Mouse (Mus musculus) megakaryocyte progenitor cell, adult 5-6 weeks (primary cell): ENCODE data around the gene 9130019O22Rik. TPM values are rescaled to one million over a fixed set of nuclear protein-coding genes. Genes with fewer than 3 reads are reported as not detected.
A peak's percentile ranks its signal among the peaks of the same experiment; 100 is the strongest.
"Not testable (repeated sequence)": the region's sequence is repeated elsewhere in the genome, so short reads cannot be mapped to it uniquely, and the experiment has no call there.

Source experiments
- ATAC-seq: replicated peaks from 2 replicates; pipeline ENCODE4 v1.8.0; 2016; ENCODE audit warnings: mild to moderate bottlenecking, moderate TSS enrichment, inconsistent platforms; ENCODE audit not compliant: poor library complexity
- total RNA-seq, 2 experiments: library from RNA; stranded (forward) in 1 of 2; stranded (reverse) in 1 of 2; fragments of 157-497, 149-512 nt in 1 of 2; fragments of 200-1000 nt in 1 of 2; gene quantifications; 2 replicates each; pipeline versions ENCODE4 v1.2.3 to v1.2.4; 2015 to 2017

Gene 9130019O22Rik
- total RNA-seq (2015), result 1.5 and 2.1 TPM in 2 replicates
- 4.2 and 6.5 TPM in 2 replicates for total RNA-seq (2017)

- peak; percentile 95 for ATAC-seq
These were observed at the start of gene 9130019O22Rik for GRCm38 (mm10) chr7:127386641-127387392. Gene 9130019O22Rik (minus strand): TSS chr7:127387166.

GRCm38 (mm10) chr7:127435206-127435605 is 48.2 kb upstream of the 9130019O22Rik start:
- no peak for ATAC-seq

GRCm38 (mm10) chr7:127426354-127426753 is 39.4 kb upstream of the 9130019O22Rik start:
- no peak for ATAC-seq

GRCm38 (mm10) chr7:127425911-127426310 is 38.9 kb upstream of the 9130019O22Rik start:
- no peak for ATAC-seq

- no peak for ATAC-seq
These were observed 38.3 kb upstream of the 9130019O22Rik start for GRCm38 (mm10) chr7:127425291-127425690.

- peak; percentile 53 for ATAC-seq
These were observed 35.3 kb upstream of the 9130019O22Rik start for GRCm38 (mm10) chr7:127422247-127422646.

- ATAC-seq, result peak; percentile 97
These were observed 34.6 kb upstream of the 9130019O22Rik start, which contains the start of gene Zfp688 for GRCm38 (mm10) chr7:127421388-127422191. Gene Zfp688 (minus strand): TSS chr7:127422068.

- peak; percentile 52 for ATAC-seq
These were observed 24.5 kb upstream of the 9130019O22Rik start for GRCm38 (mm10) chr7:127411418-127411817.

GRCm38 (mm10) chr7:127406002-127406987 is 19.3 kb upstream of the 9130019O22Rik start, which contains the start of gene Zfp764:
Gene Zfp764 (minus strand): TSS chr7:127406822.
- peak; percentile 93 for ATAC-seq

- ATAC-seq, result not testable (repeated sequence)
These were observed 17.1 kb upstream of the 9130019O22Rik start for GRCm38 (mm10) chr7:127404101-127404500.

GRCm38 (mm10) chr7:127402980-127403379 is 16.0 kb upstream of the 9130019O22Rik start:
- ATAC-seq, result peak; percentile 43; the same call in 1 of the 2 replicates

GRCm38 (mm10) chr7:127400355-127400754 is 13.4 kb upstream of the 9130019O22Rik start:
- no peak for ATAC-seq

GRCm38 (mm10) chr7:127393944-127394333 is 7.0 kb upstream of the 9130019O22Rik start:
- ATAC-seq, result peak; percentile 7

- peak; percentile 96 for ATAC-seq
These were observed 6.4 kb upstream of the 9130019O22Rik start, which contains the start of gene E430018J23Rik for GRCm38 (mm10) chr7:127393157-127393943. Gene E430018J23Rik (minus strand): TSS chr7:127393629.

- no peak for ATAC-seq
These were observed 5.4 kb upstream of the 9130019O22Rik start for GRCm38 (mm10) chr7:127392251-127392824.

GRCm38 (mm10) chr7:127391538-127391937 is 4.6 kb upstream of the 9130019O22Rik start:
- no peak for ATAC-seq

- ATAC-seq, result no peak
These were observed 3.3 kb upstream of the 9130019O22Rik start for GRCm38 (mm10) chr7:127390306-127390705.

GRCm38 (mm10) chr7:127388201-127388600 is 1.2 kb upstream of the 9130019O22Rik start:
- not testable (repeated sequence) for ATAC-seq

- not testable (repeated sequence) for ATAC-seq
These were observed 1.4 kb downstream of the 9130019O22Rik start for GRCm38 (mm10) chr7:127385560-127385959.
